Mouse (Mus musculus) midbrain, postnatal 0 days (tissue): ENCODE results near the gene Sorbs1. TPM values are rescaled to one million over a fixed set of nuclear protein-coding genes. Genes with fewer than 3 reads are reported as not detected.
A peak's percentile ranks its signal among the peaks of the same experiment; 100 is the strongest.

ENCODE experiments used
- ATAC-seq: fragments of 200-750 bp; cut with Nextera tagmentation; 2 replicates; pipeline ENCODE4 v1.8.0; 2017; ENCODE audit warnings: moderate number of reproducible peaks, mild to moderate bottlenecking, moderate TSS enrichment, moderate library complexity; ENCODE audit not compliant: low FRiP score
- DNase-seq: peaks from one replicate; pipeline ENCODE4 v3.0.0-alpha.2; 2015; ENCODE audit warnings: low spot score
- H3K27ac ChIP-seq: fragments of 300-500 bp; sonication (generic); 2 replicates; pipeline ENCODE4 v1.5.1; 2014; ENCODE audit warnings: low read depth, mild to moderate bottlenecking, low read length, mixed read lengths
- H3K27me3 ChIP-seq: fragments of 300-500 bp; sonication (generic); 2 replicates; pipeline ENCODE4 v1.6.1; 2014; ENCODE audit warnings: low read length, control low read depth, mixed read lengths; ENCODE audit not compliant: insufficient read depth
- H3K36me3 ChIP-seq: fragments of 300-500 bp; sonication (generic); 2 replicates; pipeline ENCODE4 v1.6.1; 2014; ENCODE audit warnings: low read length, control low read depth, mixed read lengths; ENCODE audit not compliant: insufficient read depth
- H3K4me1 ChIP-seq: fragments of 300-500 bp; sonication (generic); 2 replicates; pipeline ENCODE4 v1.6.1; 2014; ENCODE audit warnings: mild to moderate bottlenecking, control low read depth, antibody characterized with exemption, low read length, mixed read lengths; ENCODE audit not compliant: insufficient read depth
- H3K4me2 ChIP-seq: fragments of 300-500 bp; sonication (generic); 2 replicates; pipeline ENCODE4 v1.6.1; 2014; ENCODE audit warnings: low read depth, mild to moderate bottlenecking, low read length, mixed read lengths; ENCODE audit not compliant: poor library complexity, severe bottlenecking
- H3K4me3 ChIP-seq: fragments of 300-500 bp; sonication (generic); 2 replicates; pipeline ENCODE4 v1.5.1; 2014; ENCODE audit warnings: low read depth, mild to moderate bottlenecking, low read length, moderate library complexity
- H3K9ac ChIP-seq: fragments of 300-500 bp; sonication (generic); replicated peaks from 2 replicates; pipeline ENCODE4 v1.6.1; 2014; ENCODE audit warnings: mild to moderate bottlenecking, low read length, moderate library complexity, mixed read lengths; ENCODE audit not compliant: poor library complexity, severe bottlenecking
- H3K9me3 ChIP-seq: fragments of 300-500 bp; sonication (generic); 2 replicates; pipeline ENCODE4 v1.6.1; 2016; ENCODE audit warnings: low read length, control low read depth
- CTCF ChIP-seq: IDR thresholded peaks from 2 replicates; pipeline ENCODE4 v1.5.1; 2016; ENCODE audit warnings: antibody characterized with exemption, mild to moderate bottlenecking
- WGBS: fragments of 180-500 bp; shearing (Covaris S2); extraction: QIAGEN DNeasy Blood & Tissue Kit; methylation state at CpG from one replicate; pipeline ENCODE4 v1.1.7; 2014; 5-methylcytosine and 5-hydroxymethylcytosine counted together
- polyA plus RNA-seq: library from polyadenylated mRNA; unstranded; fragments of >200 nt; fragmentation: Nextera tagmentation; extraction: Ambion mirVana; gene quantifications from 2 replicates; pipeline ENCODE4 v1.2.1, GENCODE M21; 2015
- total RNA-seq: library from RNA; depleted of rRNA; stranded (reverse); fragments of >200 nt; gene quantifications from 2 replicates; pipeline ENCODE4 v1.2.3, GENCODE M21; 2014

The Sorbs1 gene
- total and polyA plus RNA-seq, 2 experiments from 2014 or later, result 53.1 to 60.4 TPM

- DNase-seq, result peak; percentile 64
- TF ChIP-seq CTCF, result no peak
- Histone ChIP-seq H3K4me1 (peaks cover 2% of the 10 kb centered on the region; the same call in 1 of the 2 replicates), H3K9ac (no peak overlapping the region), H3K4me2 (no peak overlapping the region), H3K27ac (peak overlapping the region; percentile 6; the same call in 1 of the 2 replicates), H3K36me3 (no peaks in the 10 kb centered on the region), H3K9me3 (no peaks in the 10 kb centered on the region), H3K27me3 (no peaks in the 10 kb centered on the region), H3K4me3 (no peak overlapping the region)
- no peak for ATAC-seq
- 35% methylated on average over 6 of the region's 6 CpGs for WGBS
Measured at GRCm38 (mm10) chr19:40411379-40411813, 102.2 kb downstream of the Sorbs1 start.

- H3K4me2 ChIP-seq, result no peak overlapping the region
- H3K9ac ChIP-seq, result no peak overlapping the region
- H3K36me3 ChIP-seq, result no peaks in the 10 kb centered on the region
- WGBS, result 76% methylated on average over 4 of the region's 4 CpGs
- H3K27me3 ChIP-seq, result no peaks in the 10 kb centered on the region
- H3K9me3 ChIP-seq, result no peaks in the 10 kb centered on the region
- no peak overlapping the region for H3K27ac ChIP-seq
- no peak for TF ChIP-seq CTCF
- H3K4me3 ChIP-seq, result no peak overlapping the region
- no peak for DNase-seq
- H3K4me1 ChIP-seq, result peaks cover 2% of the 10 kb centered on the region; the same call in 1 of the 2 replicates
- no peak for ATAC-seq
Measured at GRCm38 (mm10) chr19:40410511-40410910, 103.1 kb downstream of the Sorbs1 start.

GRCm38 (mm10) chr19:40410109-40410508 lies 103.5 kb downstream of the Sorbs1 start:
- Histone ChIP-seq H3K27me3 (no peaks in the 10 kb centered on the region), H3K4me3 (no peak overlapping the region), H3K4me2 (no peak overlapping the region), H3K36me3 (no peaks in the 10 kb centered on the region), H3K27ac (no peak overlapping the region), H3K9me3 (no peaks in the 10 kb centered on the region), H3K9ac (no peak overlapping the region), H3K4me1 (peaks cover 2% of the 10 kb centered on the region; the same call in 1 of the 2 replicates)
- no peak for ATAC-seq
- TF ChIP-seq CTCF, result no peak
- 67% methylated on average over 9 of the region's 9 CpGs for WGBS
- peak; percentile 42 for DNase-seq

GRCm38 (mm10) chr19:40409500-40410035 lies 104.0 kb downstream of the Sorbs1 start:
- H3K27ac ChIP-seq, result no peak overlapping the region
- H3K4me2 ChIP-seq, result no peak overlapping the region
- no peak for TF ChIP-seq CTCF
- H3K9me3 ChIP-seq, result no peaks in the 10 kb centered on the region
- no peak overlapping the region for H3K9ac ChIP-seq
- DNase-seq, result no peak
- H3K36me3 ChIP-seq, result no peaks in the 10 kb centered on the region
- H3K4me3 ChIP-seq, result no peak overlapping the region
- no peak for ATAC-seq
- no peaks in the 10 kb centered on the region for H3K27me3 ChIP-seq
- H3K4me1 ChIP-seq, result peaks cover 2% of the 10 kb centered on the region; the same call in 1 of the 2 replicates
- WGBS, result 76% methylated on average over 11 of the region's 11 CpGs

GRCm38 (mm10) chr19:40407186-40407585 lies 106.4 kb downstream of the Sorbs1 start:
- Histone ChIP-seq H3K9me3 (no peaks in the 10 kb centered on the region), H3K4me1 (peaks cover 2% of the 10 kb centered on the region; the same call in 1 of the 2 replicates), H3K9ac (no peak overlapping the region), H3K36me3 (no peaks in the 10 kb centered on the region), H3K4me3 (no peak overlapping the region), H3K27me3 (no peaks in the 10 kb centered on the region), H3K27ac (no peak overlapping the region), H3K4me2 (no peak overlapping the region)
- no peak for TF ChIP-seq CTCF
- DNase-seq (no peak), ATAC-seq (no peak)
- WGBS, result 91% methylated on average over 2 of the region's 2 CpGs

GRCm38 (mm10) chr19:40406661-40407060 lies 106.9 kb downstream of the Sorbs1 start:
- Histone ChIP-seq H3K4me3 (no peak overlapping the region), H3K27me3 (no peaks in the 10 kb centered on the region), H3K27ac (no peak overlapping the region; the same call in 1 of the 2 replicates), H3K4me2 (no peak overlapping the region), H3K36me3 (no peaks in the 10 kb centered on the region), H3K4me1 (peaks cover 2% of the 10 kb centered on the region; the same call in 1 of the 2 replicates), H3K9me3 (no peaks in the 10 kb centered on the region), H3K9ac (no peak overlapping the region)
- TF ChIP-seq CTCF, result no peak
- ATAC-seq (no peak), DNase-seq (no peak)
- 93% methylated on average over 8 of the region's 8 CpGs for WGBS
